Mouse (Mus musculus): Measurements from ENCODE around the gene Etv1.

- no peak for TF ChIP-seq EP300 (IDR thresholded peaks at IDR 0.05)
- no peak for TF ChIP-seq CTCF (IDR thresholded peaks at IDR 0.05)
These were observed 53.8 kb downstream of the Etv1 start for GRCm38 (mm10) chr12:38832981-38833380.

Measured in lung, postnatal 0 days (tissue).